Mouse (Mus musculus): ENCODE results near the gene Mycn. TPM values are rescaled to one million over a fixed set of nuclear protein-coding genes. Genes with fewer than 3 reads are reported as not detected.
A peak's percentile ranks its signal among the peaks of the same experiment; 100 is the strongest.

The Mycn gene
- polyA plus RNA-seq (2016; fragmentation: Nextera tagmentation; extraction: Ambion mirVana): 119 and 141 TPM in 2 replicates

DNA sequence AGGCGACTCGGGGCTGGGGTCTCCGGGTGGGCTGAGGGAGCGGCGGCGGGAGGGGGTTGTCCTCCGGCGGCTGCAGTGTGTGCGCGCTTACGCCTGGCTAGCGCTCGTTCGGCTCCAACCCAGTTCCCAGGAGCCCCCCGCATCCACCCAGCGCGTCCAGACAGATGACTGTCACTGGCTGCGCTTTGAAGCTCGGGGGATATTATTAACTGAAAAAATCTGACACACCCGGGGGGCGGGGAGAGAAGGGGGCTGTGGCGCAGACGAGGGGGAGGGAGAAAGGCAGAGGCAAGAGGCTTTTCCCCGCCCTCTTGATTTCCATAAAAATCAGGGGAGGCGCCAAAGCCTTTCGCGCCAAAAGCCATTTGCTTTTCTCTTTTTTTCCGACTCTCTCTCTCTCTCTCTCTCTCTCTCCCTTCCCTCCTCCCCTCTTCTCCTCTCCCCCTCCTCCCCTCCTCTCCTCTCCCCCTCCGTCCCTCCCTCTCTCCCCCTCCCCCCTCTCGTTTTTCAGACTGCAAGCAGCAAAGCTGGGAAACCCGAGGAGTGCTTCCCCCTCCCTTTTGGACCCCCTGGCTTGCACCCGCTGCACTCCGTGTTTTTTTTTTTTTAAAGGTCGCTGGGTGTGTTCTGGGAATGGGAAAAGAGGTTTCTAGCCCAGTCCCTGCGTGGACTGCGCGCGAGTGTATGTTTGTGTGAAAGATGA, at the start of gene Mycn:
Gene Mycn (minus strand): TSS at position 254 of the 703 bp plus-strand sequence.
- DNase-seq (ENCODE audit: low spot score): peak; percentile 93
- Histone ChIP-seq H3K4me1 (peaks cover 36% of the 10 kb centered on the region), H3K36me3 (peaks cover 33% of the 10 kb centered on the region), H3K9me3 (replicated peaks) (no peaks in the 10 kb centered on the region), H3K4me3 (peak within 1 kb of the TSS; percentile 94), H3K27ac (replicated peaks) (peak within 1 kb of the TSS; percentile 96), H3K27me3 (ENCODE audit: low read depth, poor library complexity, severe bottlenecking) (peaks cover 25% of the 10 kb centered on the region)
- WGBS: under 1% methylated on average over 38 of the region's 38 CpGs

DNA sequence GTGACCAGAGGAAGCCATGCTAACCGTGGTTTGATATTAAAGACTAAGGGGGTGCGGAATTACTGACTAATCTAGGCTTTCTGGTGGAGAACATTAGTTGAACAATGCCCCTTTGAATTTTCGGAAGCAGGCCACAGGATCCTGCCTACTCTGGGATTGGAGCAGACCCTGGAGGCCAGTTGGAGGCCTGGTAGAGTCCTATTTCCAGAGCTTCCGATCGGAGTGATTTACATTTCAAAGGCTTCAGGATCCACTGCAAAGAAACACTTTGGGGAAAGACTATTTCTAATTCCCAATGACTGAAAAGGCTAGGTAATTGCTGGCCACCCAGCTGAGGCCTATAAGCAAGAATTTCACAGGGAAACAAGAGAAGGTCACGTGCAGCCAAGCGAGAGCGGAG, 45.7 kb upstream of the Mycn start:
- H3K27me3 ChIP-seq (ENCODE audit: low read depth, poor library complexity, severe bottlenecking): no peaks in the 10 kb centered on the region
- no peaks in the 10 kb centered on the region for H3K36me3 ChIP-seq
- WGBS: 76% methylated on average over 8 of the region's 8 CpGs
- no peak for DNase-seq (ENCODE audit: low spot score)
- 0 out of 2 replicates have a peak, but pooled peaks cover 6% of the 10 kb centered on the region for H3K4me1 ChIP-seq
- no peak overlapping the region for H3K4me3 ChIP-seq
- H3K27ac ChIP-seq (replicated peaks): no peak overlapping the region
- H3K9me3 ChIP-seq (replicated peaks): 0 out of 2 replicates have a peak, but pooled peaks cover 2% of the 10 kb centered on the region

DNA sequence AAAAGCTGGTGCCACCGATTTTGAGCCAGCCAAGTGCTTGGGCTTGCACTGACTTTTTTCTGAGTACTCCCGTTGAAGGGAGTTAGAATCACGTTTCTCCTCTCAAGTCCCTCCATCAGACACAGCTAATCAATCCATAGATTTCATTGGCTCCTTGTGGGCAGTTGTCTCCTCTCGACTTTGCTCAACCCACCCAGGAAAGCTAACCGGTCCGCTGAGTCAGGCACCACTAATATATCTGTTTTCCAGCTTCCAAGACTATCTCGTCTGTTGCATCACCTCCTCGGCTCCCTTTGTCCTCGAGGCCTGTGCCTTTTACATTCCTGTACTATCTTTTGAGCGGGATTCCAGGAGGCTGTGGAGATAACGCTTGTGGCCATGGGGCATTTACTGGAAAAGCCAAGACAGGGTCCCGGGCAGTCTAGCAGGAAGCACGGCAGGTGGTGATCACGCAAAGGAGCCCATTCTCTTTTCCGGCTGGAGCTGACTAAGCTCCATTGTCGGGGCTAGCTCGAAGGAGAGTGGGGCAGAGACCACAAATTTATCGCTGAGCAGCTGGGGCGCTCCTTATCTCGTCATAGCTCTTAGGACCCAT, 45.0 kb upstream of the Mycn start:
- no peaks in the 10 kb centered on the region for H3K36me3 ChIP-seq
- H3K4me1 ChIP-seq: 0 out of 2 replicates have a peak, but pooled peaks cover 6% of the 10 kb centered on the region
- no peak overlapping the region for H3K27ac ChIP-seq (replicated peaks)
- H3K9me3 ChIP-seq (replicated peaks): 0 out of 2 replicates have a peak, but pooled peaks cover 2% of the 10 kb centered on the region
- no peak overlapping the region for H3K4me3 ChIP-seq
- no peaks in the 10 kb centered on the region for H3K27me3 ChIP-seq (ENCODE audit: low read depth, poor library complexity, severe bottlenecking)
- 83% methylated on average over 20 of the region's 20 CpGs for WGBS
- DNase-seq (ENCODE audit: low spot score): no peak

DNA sequence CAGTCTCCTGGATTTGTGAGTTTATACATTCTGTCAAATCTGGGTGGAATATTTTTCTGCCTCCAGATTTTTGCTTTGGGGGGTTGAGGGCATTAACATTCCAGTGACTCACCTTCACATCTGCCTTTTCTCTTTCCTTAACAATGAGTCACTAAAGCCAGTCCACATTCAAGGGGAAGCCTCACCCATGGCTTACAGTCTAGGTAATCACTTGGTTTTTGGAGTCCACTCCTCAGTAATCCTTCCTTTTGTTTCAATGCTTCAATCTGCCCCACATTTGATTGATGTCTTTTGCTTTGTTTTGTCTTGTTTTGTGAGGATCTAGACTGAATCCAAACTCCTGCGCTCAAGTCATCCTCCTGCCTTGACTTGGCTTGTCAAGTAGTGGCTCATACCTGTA, 41.3 kb upstream of the Mycn start:
- 82% methylated on average over 1 of the region's 1 CpGs for WGBS
- no peak overlapping the region for H3K4me3 ChIP-seq
- no peak for DNase-seq (ENCODE audit: low spot score)
- H3K9me3 ChIP-seq (replicated peaks): 0 out of 2 replicates have a peak, but pooled peaks cover 2% of the 10 kb centered on the region
- no peaks in the 10 kb centered on the region for H3K27me3 ChIP-seq (ENCODE audit: low read depth, poor library complexity, severe bottlenecking)
- H3K27ac ChIP-seq (replicated peaks): no peak overlapping the region
- H3K4me1 ChIP-seq: 0 out of 2 replicates have a peak, but pooled peaks cover 6% of the 10 kb centered on the region
- H3K36me3 ChIP-seq: no peaks in the 10 kb centered on the region

DNA sequence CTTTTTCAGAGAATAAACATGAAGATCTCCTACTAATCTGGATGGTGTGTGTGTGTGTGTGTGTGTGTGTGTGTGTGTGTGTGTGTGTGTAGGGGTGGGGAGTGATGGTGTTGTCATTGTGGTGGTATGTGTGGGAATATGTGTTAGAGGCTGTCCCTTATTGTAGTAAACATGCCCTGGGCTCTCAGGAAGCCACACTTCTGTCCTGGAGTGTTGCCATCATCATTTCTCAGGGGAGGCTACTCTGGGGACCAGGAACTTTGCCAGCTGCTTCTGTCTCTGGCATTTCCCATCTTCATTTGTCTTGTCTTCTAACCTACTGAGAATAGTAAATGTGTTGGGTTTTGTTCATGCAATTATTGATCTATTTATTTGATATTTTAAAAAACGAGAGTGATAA, 33.7 kb upstream of the Mycn start:
- no peak for DNase-seq (ENCODE audit: low spot score)
- Histone ChIP-seq H3K4me1 (no peaks in the 10 kb centered on the region), H3K9me3 (replicated peaks) (no peaks in the 10 kb centered on the region), H3K27ac (replicated peaks) (no peak overlapping the region), H3K36me3 (no peaks in the 10 kb centered on the region), H3K4me3 (no peak overlapping the region), H3K27me3 (ENCODE audit: low read depth, poor library complexity, severe bottlenecking) (no peaks in the 10 kb centered on the region)
- 81% methylated on average over 1 of the region's 1 CpGs for WGBS

DNA sequence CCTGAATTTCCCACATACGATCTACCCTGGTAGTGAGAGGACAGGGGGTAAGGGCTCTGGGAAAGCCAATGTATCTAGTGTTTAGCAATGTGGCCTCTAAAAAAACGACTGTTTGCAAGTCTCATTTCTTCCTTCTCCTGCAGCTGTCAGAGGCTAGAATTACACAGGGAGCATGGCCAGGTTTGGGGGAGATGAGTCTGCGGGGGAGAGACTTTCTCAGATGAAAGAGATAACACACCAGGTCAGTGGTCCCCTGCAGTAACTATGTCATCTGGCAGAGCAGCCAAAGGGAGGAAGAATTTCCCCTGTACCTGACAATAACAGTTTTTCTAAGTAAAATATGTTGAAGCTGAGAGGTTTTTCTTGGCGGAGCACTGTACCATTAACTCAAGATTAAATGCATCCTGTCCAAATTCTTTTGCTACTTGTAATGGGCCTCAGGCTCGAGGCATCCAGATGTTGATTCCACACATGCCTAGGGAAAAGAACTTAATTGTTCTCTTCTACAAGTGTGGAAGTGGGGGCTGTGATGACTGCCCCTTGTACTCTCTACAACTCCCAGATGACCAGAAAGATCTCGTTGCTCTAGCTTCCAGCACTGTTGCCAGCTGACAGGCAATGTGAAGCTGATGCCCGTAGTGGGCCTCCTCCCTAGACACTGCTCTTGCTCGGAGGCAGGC, 31.2 kb upstream of the Mycn start:
- H3K9me3 ChIP-seq (replicated peaks): no peaks in the 10 kb centered on the region
- no peak overlapping the region for H3K4me3 ChIP-seq
- no peaks in the 10 kb centered on the region for H3K36me3 ChIP-seq
- WGBS: 70% methylated on average over 8 of the region's 8 CpGs
- H3K27ac ChIP-seq (replicated peaks): no peak overlapping the region
- no peaks in the 10 kb centered on the region for H3K27me3 ChIP-seq (ENCODE audit: low read depth, poor library complexity, severe bottlenecking)
- DNase-seq (ENCODE audit: low spot score): no peak
- no peaks in the 10 kb centered on the region for H3K4me1 ChIP-seq

DNA sequence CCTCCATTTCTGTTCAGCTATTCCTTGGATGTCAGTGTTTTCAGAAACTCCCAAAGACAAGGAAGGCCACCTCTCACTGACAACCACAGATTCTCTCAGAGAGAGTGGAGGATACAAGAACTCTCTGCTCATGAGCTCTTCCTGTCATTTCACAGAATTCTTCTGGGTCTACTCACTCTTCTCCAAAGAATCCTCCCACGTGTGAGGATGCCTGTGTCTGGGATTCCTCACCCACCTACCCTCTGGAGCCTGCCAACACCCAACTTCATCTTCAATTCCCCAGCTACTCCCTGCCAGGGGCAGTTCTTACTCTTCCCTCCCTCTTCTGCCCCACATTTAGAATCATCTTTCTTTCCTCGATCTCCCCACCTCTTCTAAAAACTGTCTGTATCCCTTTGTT, 26.2 kb upstream of the Mycn start:
- no peak for DNase-seq (ENCODE audit: low spot score)
- H3K27ac ChIP-seq (replicated peaks): no peak overlapping the region
- no peaks in the 10 kb centered on the region for H3K27me3 ChIP-seq (ENCODE audit: low read depth, poor library complexity, severe bottlenecking)
- WGBS: 76% methylated on average over 2 of the region's 2 CpGs
- no peaks in the 10 kb centered on the region for H3K4me1 ChIP-seq
- H3K36me3 ChIP-seq: no peaks in the 10 kb centered on the region
- H3K9me3 ChIP-seq (replicated peaks): no peaks in the 10 kb centered on the region
- H3K4me3 ChIP-seq: no peak overlapping the region

DNA sequence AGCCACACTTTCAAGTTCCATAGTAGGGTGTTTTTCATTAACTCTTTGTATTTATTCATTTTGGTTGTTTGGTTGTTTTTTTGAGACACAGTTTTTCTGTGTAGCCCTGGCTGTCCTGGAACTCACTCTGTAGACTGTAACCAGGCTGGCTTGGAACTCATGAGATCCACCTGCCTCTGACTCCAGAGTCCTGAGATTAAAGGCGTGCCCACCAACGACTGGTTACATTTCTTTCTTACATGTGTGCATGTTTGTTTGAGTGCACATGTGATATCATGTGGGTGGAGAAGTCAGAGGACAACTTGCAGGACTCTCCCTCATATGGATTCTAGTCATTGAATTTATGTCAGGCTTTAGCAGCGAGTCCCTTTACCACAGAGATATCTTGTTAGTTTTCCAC, 23.1 kb upstream of the Mycn start:
- H3K27ac ChIP-seq (replicated peaks): no peak overlapping the region
- no peaks in the 10 kb centered on the region for H3K27me3 ChIP-seq (ENCODE audit: low read depth, poor library complexity, severe bottlenecking)
- no peaks in the 10 kb centered on the region for H3K36me3 ChIP-seq
- H3K4me3 ChIP-seq: no peak overlapping the region
- H3K9me3 ChIP-seq (replicated peaks): no peaks in the 10 kb centered on the region
- no peaks in the 10 kb centered on the region for H3K4me1 ChIP-seq
- DNase-seq (ENCODE audit: low spot score): no peak
- WGBS: 90% methylated on average over 3 of the region's 3 CpGs

DNA sequence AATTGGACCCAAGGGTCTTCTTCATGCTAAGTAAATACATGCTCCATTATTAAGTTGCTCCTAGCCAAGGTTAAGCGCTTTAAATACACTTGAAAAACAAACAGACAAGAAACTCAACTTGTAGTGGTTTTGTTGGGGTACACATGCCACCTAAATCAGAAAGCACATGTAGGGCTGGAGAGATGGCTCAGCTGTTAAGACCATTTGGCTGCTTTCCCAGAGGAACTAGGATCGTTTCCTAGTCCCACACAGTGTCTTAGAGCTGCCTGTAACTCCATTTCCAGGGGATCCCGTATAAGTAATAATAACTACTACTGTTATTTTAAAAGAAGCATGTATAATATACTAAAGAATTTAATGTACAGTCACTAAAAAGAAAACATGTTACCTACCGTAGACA, 5.9 kb upstream of the Mycn start:
- H3K27me3 ChIP-seq (ENCODE audit: low read depth, poor library complexity, severe bottlenecking): peaks cover 25% of the 10 kb centered on the region
- DNase-seq (ENCODE audit: low spot score): no peak
- H3K4me1 ChIP-seq: peaks cover 19% of the 10 kb centered on the region
- no peak overlapping the region for H3K4me3 ChIP-seq
- H3K27ac ChIP-seq (replicated peaks): no peak overlapping the region
- 93% methylated on average over 4 of the region's 4 CpGs for WGBS
- no peaks in the 10 kb centered on the region for H3K36me3 ChIP-seq
- no peaks in the 10 kb centered on the region for H3K9me3 ChIP-seq (replicated peaks)

DNA sequence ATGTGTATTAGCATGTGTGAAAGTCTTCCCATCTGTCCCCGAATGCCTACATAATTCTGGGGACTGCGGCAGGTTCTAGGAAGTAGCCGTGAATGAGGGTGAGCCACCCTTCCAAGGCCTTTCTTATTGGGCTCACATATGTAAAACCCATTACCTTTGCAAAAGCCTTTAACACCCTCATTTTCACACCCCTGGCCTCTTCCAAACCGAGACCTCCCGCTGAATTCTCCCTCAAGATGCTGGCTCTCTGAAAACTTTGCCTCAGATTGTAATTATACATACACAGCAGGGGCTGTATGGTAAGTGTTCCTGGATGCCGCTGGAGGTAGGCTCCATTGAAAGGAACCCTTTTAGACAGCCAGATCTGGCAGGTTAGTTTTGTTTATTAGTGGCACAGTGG, 1.6 kb upstream of the Mycn start:
- 9% methylated on average over 6 of the region's 6 CpGs for WGBS
- DNase-seq (ENCODE audit: low spot score): no peak
- peak overlapping the region; percentile 96 for H3K27ac ChIP-seq (replicated peaks)
- H3K4me3 ChIP-seq: peak overlapping the region; percentile 94
- H3K36me3 ChIP-seq: peaks cover 18% of the 10 kb centered on the region
- H3K27me3 ChIP-seq (ENCODE audit: low read depth, poor library complexity, severe bottlenecking): peaks cover 25% of the 10 kb centered on the region
- no peaks in the 10 kb centered on the region for H3K9me3 ChIP-seq (replicated peaks)
- H3K4me1 ChIP-seq: peaks cover 23% of the 10 kb centered on the region

DNA sequence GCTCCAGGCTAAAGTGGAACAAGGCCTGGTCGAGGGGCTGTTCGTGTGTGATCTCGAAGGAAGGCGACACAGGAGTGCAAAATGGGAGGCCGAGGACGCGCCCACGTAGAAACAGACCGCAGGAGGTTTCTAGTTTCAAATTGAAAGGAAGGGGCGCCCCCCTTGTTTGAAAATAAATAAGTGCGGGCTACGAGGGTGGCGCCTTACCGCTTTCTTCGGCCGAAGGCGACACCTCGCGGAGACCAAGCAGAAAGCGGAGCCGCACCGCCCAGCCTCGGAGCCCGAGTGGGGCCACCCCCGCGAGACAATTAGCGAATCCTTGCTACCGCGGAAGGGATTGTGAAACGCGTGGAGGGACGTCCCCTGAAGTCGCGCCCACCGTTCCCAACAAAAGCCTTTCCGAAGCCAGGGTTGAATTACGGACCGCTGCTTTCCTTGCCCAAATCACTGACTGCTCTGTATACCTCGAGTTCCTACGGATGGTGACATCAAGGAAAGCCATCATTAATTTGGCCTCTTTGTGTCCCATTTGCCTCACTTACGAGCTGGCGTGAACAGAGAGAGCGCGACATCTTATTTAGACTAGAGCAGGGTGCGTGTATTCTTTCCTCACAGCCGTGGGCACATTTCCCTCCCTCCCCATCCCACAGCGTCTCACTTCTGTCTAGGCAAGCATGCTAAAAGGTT, 793 bp upstream of the Mycn start:
- DNase-seq (ENCODE audit: low spot score): peak; percentile 89
- H3K4me3 ChIP-seq: peak overlapping the region; percentile 94
- H3K4me1 ChIP-seq: peaks cover 29% of the 10 kb centered on the region
- peaks cover 25% of the 10 kb centered on the region for H3K27me3 ChIP-seq (ENCODE audit: low read depth, poor library complexity, severe bottlenecking)
- peaks cover 26% of the 10 kb centered on the region for H3K36me3 ChIP-seq
- H3K9me3 ChIP-seq (replicated peaks): no peaks in the 10 kb centered on the region
- under 1% methylated on average over 47 of the region's 47 CpGs for WGBS
- peak overlapping the region; percentile 96 for H3K27ac ChIP-seq (replicated peaks)

DNA sequence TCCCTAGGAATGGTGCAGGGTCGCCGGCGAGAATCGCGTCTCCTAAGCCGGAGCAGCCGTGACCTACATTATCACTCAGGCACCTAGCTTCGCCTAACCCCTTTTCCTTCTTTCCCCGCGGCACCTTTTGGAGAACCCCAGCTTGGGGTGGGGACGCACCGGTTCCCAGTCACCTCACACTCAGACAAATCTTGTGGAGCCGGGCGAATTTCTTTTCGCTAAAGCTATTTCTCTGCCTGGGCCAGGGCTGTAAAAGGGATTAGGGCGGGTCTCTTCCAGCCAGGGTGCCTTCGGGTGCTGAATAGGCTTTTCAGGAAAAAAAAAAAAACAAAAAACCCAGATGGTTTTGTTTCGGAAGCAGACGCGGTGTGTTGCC, 597 bp downstream of the Mycn start:
- H3K36me3 ChIP-seq: peaks cover 40% of the 10 kb centered on the region
- peak overlapping the region; percentile 94 for H3K4me3 ChIP-seq
- peaks cover 42% of the 10 kb centered on the region for H3K4me1 ChIP-seq
- peak overlapping the region; percentile 96 for H3K27ac ChIP-seq (replicated peaks)
- WGBS: under 1% methylated on average over 20 of the region's 20 CpGs
- peak; percentile 67 for DNase-seq (ENCODE audit: low spot score)
- H3K27me3 ChIP-seq (ENCODE audit: low read depth, poor library complexity, severe bottlenecking): peaks cover 25% of the 10 kb centered on the region
- H3K9me3 ChIP-seq (replicated peaks): no peaks in the 10 kb centered on the region

All from midbrain, embryonic 10.5 days (tissue).